Mouse (Mus musculus) midbrain, postnatal 0 days (tissue): ENCODE results near the gene Carns1. TPM values are rescaled to one million over a fixed set of nuclear protein-coding genes. Genes with fewer than 3 reads are reported as not detected.
"Not testable (repeated sequence)": the region's sequence is repeated elsewhere in the genome, so short reads cannot be mapped to it uniquely, and the experiment has no call there.

Experiments
- ATAC-seq: fragments of 200-750 bp; cut with Nextera tagmentation; 2 replicates; pipeline ENCODE4 v1.8.0; 2017; ENCODE audit warnings: moderate number of reproducible peaks, mild to moderate bottlenecking, moderate TSS enrichment, moderate library complexity; ENCODE audit not compliant: low FRiP score
- DNase-seq: peaks from one replicate; pipeline ENCODE4 v3.0.0-alpha.2; 2015; ENCODE audit warnings: low spot score
- H3K27ac ChIP-seq: fragments of 300-500 bp; sonication (generic); 2 replicates; pipeline ENCODE4 v1.5.1; 2014; ENCODE audit warnings: low read depth, mild to moderate bottlenecking, low read length, mixed read lengths
- H3K27me3 ChIP-seq: fragments of 300-500 bp; sonication (generic); 2 replicates; pipeline ENCODE4 v1.6.1; 2014; ENCODE audit warnings: low read length, control low read depth, mixed read lengths; ENCODE audit not compliant: insufficient read depth
- H3K36me3 ChIP-seq: fragments of 300-500 bp; sonication (generic); 2 replicates; pipeline ENCODE4 v1.6.1; 2014; ENCODE audit warnings: low read length, control low read depth, mixed read lengths; ENCODE audit not compliant: insufficient read depth
- H3K4me1 ChIP-seq: fragments of 300-500 bp; sonication (generic); 2 replicates; pipeline ENCODE4 v1.6.1; 2014; ENCODE audit warnings: mild to moderate bottlenecking, control low read depth, antibody characterized with exemption, low read length, mixed read lengths; ENCODE audit not compliant: insufficient read depth
- H3K4me2 ChIP-seq: fragments of 300-500 bp; sonication (generic); 2 replicates; pipeline ENCODE4 v1.6.1; 2014; ENCODE audit warnings: low read depth, mild to moderate bottlenecking, low read length, mixed read lengths; ENCODE audit not compliant: poor library complexity, severe bottlenecking
- H3K4me3 ChIP-seq: fragments of 300-500 bp; sonication (generic); 2 replicates; pipeline ENCODE4 v1.5.1; 2014; ENCODE audit warnings: low read depth, mild to moderate bottlenecking, low read length, moderate library complexity
- H3K9ac ChIP-seq: fragments of 300-500 bp; sonication (generic); replicated peaks from 2 replicates; pipeline ENCODE4 v1.6.1; 2014; ENCODE audit warnings: mild to moderate bottlenecking, low read length, moderate library complexity, mixed read lengths; ENCODE audit not compliant: poor library complexity, severe bottlenecking
- H3K9me3 ChIP-seq: fragments of 300-500 bp; sonication (generic); 2 replicates; pipeline ENCODE4 v1.6.1; 2016; ENCODE audit warnings: low read length, control low read depth
- CTCF ChIP-seq: IDR thresholded peaks from 2 replicates; pipeline ENCODE4 v1.5.1; 2016; ENCODE audit warnings: antibody characterized with exemption, mild to moderate bottlenecking
- WGBS: fragments of 180-500 bp; shearing (Covaris S2); extraction: QIAGEN DNeasy Blood & Tissue Kit; methylation state at CpG from one replicate; pipeline ENCODE4 v1.1.7; 2014; 5-methylcytosine and 5-hydroxymethylcytosine counted together
- polyA plus RNA-seq: library from polyadenylated mRNA; unstranded; fragments of >200 nt; fragmentation: Nextera tagmentation; extraction: Ambion mirVana; gene quantifications from 2 replicates; pipeline ENCODE4 v1.2.1, GENCODE M21; 2015
- total RNA-seq: library from RNA; depleted of rRNA; stranded (reverse); fragments of >200 nt; gene quantifications from 2 replicates; pipeline ENCODE4 v1.2.3, GENCODE M21; 2014

Carns1 gene
- total and polyA plus RNA-seq, 2 experiments from 2014 or later, result 6.6 to 6.9 TPM

GRCm38 (mm10) chr19:4122411-4123370 lies 52.6 kb downstream of the Carns1 start:
- 84% methylated on average over 7 of the region's 7 CpGs for WGBS
- Histone ChIP-seq H3K4me1 (peaks cover 20% of the 10 kb centered on the region), H3K27me3 (no peaks in the 10 kb centered on the region), H3K36me3 (peaks cover 3% of the 10 kb centered on the region; the same call in 1 of the 2 replicates), H3K4me3 (no peak overlapping the region), H3K4me2 (no peak overlapping the region), H3K9me3 (no peaks in the 10 kb centered on the region), H3K27ac (no peak overlapping the region), H3K9ac (no peak overlapping the region)
- ATAC-seq, result no peak
- TF ChIP-seq CTCF, result no peak
- DNase-seq, result no peak

GRCm38 (mm10) chr19:4121896-4122295 lies 53.4 kb downstream of the Carns1 start:
- not testable (repeated sequence) for H3K27me3 ChIP-seq, H3K9ac ChIP-seq, ATAC-seq, H3K4me3 ChIP-seq, H3K9me3 ChIP-seq, DNase-seq
- 63% methylated on average over 6 of the region's 6 CpGs for WGBS
- 0 out of 2 replicates have a peak overlapping the region, but pooled peaks have one; percentile 20 for H3K4me2 ChIP-seq
- 0 out of 2 replicates have a peak overlapping the region, but pooled peaks have one; percentile 32 for H3K27ac ChIP-seq
- peaks cover 13% of the 10 kb centered on the region for H3K4me1 ChIP-seq
- H3K36me3 ChIP-seq, result peaks cover 10% of the 10 kb centered on the region; the same call in 1 of the 2 replicates

GRCm38 (mm10) chr19:4121097-4121805 lies 54.0 kb downstream of the Carns1 start:
- ATAC-seq (peak; percentile 89), DNase-seq (peak; percentile 99)
- WGBS, result 4% methylated on average over 38 of the region's 38 CpGs
- TF ChIP-seq CTCF, result no peak; the same call in 1 of the 2 replicates
- H3K9ac ChIP-seq, result peak overlapping the region; percentile 64
- peaks cover 7% of the 10 kb centered on the region for H3K4me1 ChIP-seq
- H3K4me3 ChIP-seq, result peak overlapping the region; percentile 44
- peak overlapping the region; percentile 86 for H3K27ac ChIP-seq
- H3K36me3 ChIP-seq, result peaks cover 16% of the 10 kb centered on the region
- H3K4me2 ChIP-seq, result peak overlapping the region; percentile 46
- no peaks in the 10 kb centered on the region for H3K9me3 ChIP-seq
- no peaks in the 10 kb centered on the region for H3K27me3 ChIP-seq

- H3K4me1 ChIP-seq, result peaks cover 7% of the 10 kb centered on the region
- H3K9me3 ChIP-seq, result no peaks in the 10 kb centered on the region
- H3K36me3 ChIP-seq, result peaks cover 24% of the 10 kb centered on the region
- H3K27me3 ChIP-seq, result no peaks in the 10 kb centered on the region
- H3K9ac ChIP-seq, result peak overlapping the region; percentile 42
- H3K4me3 ChIP-seq, result peak overlapping the region; percentile 44
- ATAC-seq (no peak), DNase-seq (no peak)
- 96% methylated on average over 2 of the region's 2 CpGs for WGBS
- no peak for TF ChIP-seq CTCF
- peak overlapping the region; percentile 46 for H3K4me2 ChIP-seq
- peak overlapping the region; percentile 86 for H3K27ac ChIP-seq
Measured at GRCm38 (mm10) chr19:4120496-4120895, 54.8 kb downstream of the Carns1 start.

- ATAC-seq, result no peak
- Histone ChIP-seq H3K27ac (peak overlapping the region; percentile 86; the same call in 1 of the 2 replicates), H3K27me3 (no peaks in the 10 kb centered on the region), H3K9me3 (no peaks in the 10 kb centered on the region), H3K9ac (peak overlapping the region; percentile 42), H3K4me3 (peak overlapping the region; percentile 44; the same call in 1 of the 2 replicates), H3K4me1 (peaks cover 7% of the 10 kb centered on the region), H3K4me2 (peak overlapping the region; percentile 46), H3K36me3 (peaks cover 30% of the 10 kb centered on the region)
- WGBS, result 88% methylated on average over 6 of the region's 6 CpGs
- no peak for DNase-seq
- no peak for TF ChIP-seq CTCF
Measured at GRCm38 (mm10) chr19:4119716-4120487, 55.4 kb downstream of the Carns1 start.
